8 mouse cellular contexts compared by ENCODE assay signal in the genomic region with DNA sequence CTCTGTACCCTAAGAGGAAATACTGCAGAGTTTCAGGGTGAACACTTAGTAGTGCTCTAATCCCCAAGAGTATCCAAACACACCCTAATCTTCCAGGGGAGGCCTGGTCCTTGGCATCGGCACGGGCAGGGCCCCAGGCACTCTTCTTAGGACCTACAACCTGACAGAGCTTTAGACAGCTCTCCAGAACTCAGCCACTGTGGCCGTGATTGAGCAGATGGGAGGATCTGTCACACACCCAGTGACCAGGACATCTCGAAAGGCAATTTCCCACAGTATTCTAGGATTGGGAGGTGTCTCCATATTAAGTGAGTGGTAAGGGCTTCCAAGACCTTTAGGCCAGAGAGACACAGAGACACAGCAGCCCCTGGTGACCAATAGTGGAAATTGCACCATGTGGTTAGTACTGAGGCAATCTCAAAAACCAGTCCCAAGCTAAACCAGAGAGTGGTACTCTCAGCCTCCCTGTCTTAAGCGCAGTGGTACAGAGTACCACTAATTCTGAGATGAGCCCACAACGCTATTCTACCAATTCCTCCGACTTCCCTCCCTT. TPM values are rescaled to one million over a fixed set of nuclear protein-coding genes. Genes with fewer than 3 reads are reported as not detected.
DNase-seq lines count a peak whose midpoint lies in the region; ATAC-seq and TF ChIP-seq lines count a peak whose summit lies in the region.

No protein-coding gene starts in this region.

- TF ChIP-seq POLR2A in ES-Bruce4 (IDR thresholded peaks at IDR 0.05; ENCODE audit: insufficient read depth, low read length), result no peak
- no peak for TF ChIP-seq POLR2A in lung, adult 2 months (IDR thresholded peaks at IDR 0.05; ENCODE audit: borderline replicate concordance, extremely low read depth, low read depth, low read length)
- no peak for TF ChIP-seq POLR2A in small intestine, adult 2 months (IDR thresholded peaks at IDR 0.05; ENCODE audit: low read depth, low read length)

- H3K9me3 ChIP-seq in ES-Bruce4 (replicated peaks; ENCODE audit: control insufficient read depth, insufficient read depth, low read length, poor library complexity, severe bottlenecking), result no peaks in the 10 kb centered on the region
- no peaks in the 10 kb centered on the region for H3K9me3 ChIP-seq in forebrain, embryonic 13.5 days (replicated peaks)

- no peak overlapping the region for H3K27ac ChIP-seq in ES-Bruce4 (ENCODE audit: insufficient read depth, low read length)
- H3K27ac ChIP-seq in forebrain, embryonic 13.5 days, result no peak overlapping the region
- H3K27ac ChIP-seq in small intestine, adult 2 months (ENCODE audit: insufficient read depth, low read depth, low read length), result no peak overlapping the region

- no peak overlapping the region for H3K4me3 ChIP-seq in ES-Bruce4 (ENCODE audit: low read depth, low read length)
- no peak overlapping the region for H3K4me3 ChIP-seq in forebrain, embryonic 13.5 days
- no peak overlapping the region for H3K4me3 ChIP-seq in lung, adult 2 months (replicated peaks; ENCODE audit: extremely low read depth, low read depth, low read length)
- H3K4me3 ChIP-seq in small intestine, adult 2 months (ENCODE audit: low read depth, low read length), result no peak overlapping the region

- DNase-seq in A20 (ENCODE audit: low read depth, low spot score), result peak; percentile 51
- DNase-seq in hindlimb bud, embryonic 11.5 days (ENCODE audit: extremely low spot score, low read depth, low spot score), result peak; percentile 24
- DNase-seq in lung, adult 2 months, result no peak
- DNase-seq in layer of hippocampus, adult 9-11 months, result no peak

- no peak overlapping the region for H3K9ac ChIP-seq in ES-Bruce4 (ENCODE audit: low read depth, poor library complexity, severe bottlenecking)
- no peak overlapping the region for H3K9ac ChIP-seq in forebrain, embryonic 13.5 days

- WGBS in forebrain, embryonic 13.5 days, result 56% methylated on average over 7 of the region's 7 CpGs
- WGBS in lung, adult 2 months, result 51% methylated on average over 7 of the region's 7 CpGs
- WGBS in small intestine, adult 2 months, result 46% methylated on average over 7 of the region's 7 CpGs

- H3K4me1 ChIP-seq in ES-Bruce4 (ENCODE audit: control insufficient read depth, insufficient read depth, low read length), result peaks cover 2% of the 10 kb centered on the region
- H3K4me1 ChIP-seq in forebrain, embryonic 13.5 days, result no peaks in the 10 kb centered on the region
- no peaks in the 10 kb centered on the region for H3K4me1 ChIP-seq in lung, adult 2 months (ENCODE audit: control insufficient read depth, insufficient read depth, low read length)
- H3K4me1 ChIP-seq in small intestine, adult 2 months (ENCODE audit: control insufficient read depth, insufficient read depth, insufficient read length, low read length), result peaks cover 15% of the 10 kb centered on the region

- H3K36me3 ChIP-seq in ES-Bruce4 (ENCODE audit: control insufficient read depth, insufficient read depth, low read length, poor library complexity, severe bottlenecking), result no peaks in the 10 kb centered on the region
- H3K36me3 ChIP-seq in forebrain, embryonic 13.5 days (ENCODE audit: poor library complexity, severe bottlenecking), result no peaks in the 10 kb centered on the region
- no peaks in the 10 kb centered on the region for H3K36me3 ChIP-seq in small intestine, adult 2 months (ENCODE audit: control insufficient read depth, insufficient read depth, low read length)

- TF ChIP-seq CTCF in ES-Bruce4 (IDR thresholded peaks at IDR 0.05; ENCODE audit: low read depth, low read length), result peak; percentile 27
- TF ChIP-seq CTCF in lung, adult 2 months (IDR thresholded peaks at IDR 0.05; ENCODE audit: insufficient read depth, low read length), result peak; percentile 51
- TF ChIP-seq CTCF in small intestine, adult 2 months (IDR thresholded peaks at IDR 0.05; ENCODE audit: extremely low read depth, insufficient read length, insufficient replicate concordance, low read depth, low read length), result peak; percentile 34; the same call in 1 of the 2 replicates

- H3K27me3 ChIP-seq in ES-Bruce4 (ENCODE audit: control insufficient read depth, insufficient read depth, low read length, poor library complexity, severe bottlenecking), result no peaks in the 10 kb centered on the region
- H3K27me3 ChIP-seq in forebrain, embryonic 13.5 days, result no peaks in the 10 kb centered on the region
- H3K27me3 ChIP-seq in small intestine, adult 2 months (ENCODE audit: control insufficient read depth, insufficient read depth, low read length), result no peaks in the 10 kb centered on the region

- no peak for TF ChIP-seq EP300 in ES-Bruce4 (IDR thresholded peaks at IDR 0.05; ENCODE audit: insufficient read depth, low read depth, low read length)

- H3K4me2 ChIP-seq in forebrain, embryonic 13.5 days, result no peak overlapping the region

- peak; percentile 57 for ATAC-seq in cerebellum, adult (ENCODE audit: insufficient number of reproducible peaks, low FRiP score, low TSS enrichment)
- peak; percentile 62; the same call in 1 of the 2 replicates for ATAC-seq in forebrain, embryonic 13.5 days

RNA-seq across cellular contexts. Expression of a gene that starts 8.4 kb away (rescaled TPM):
- polyA plus RNA-seq in ES-Bruce4 (2011; ENCODE audit: insufficient read depth, insufficient read length, low read depth, missing spikeins), result 12.7 and 20.3 TPM in 2 replicates
- polyA plus RNA-seq in forebrain, embryonic 13.5 days (2015; fragmentation: Nextera tagmentation; extraction: Ambion mirVana), result 0.12 TPM in 1 of 2 replicates, not detected in the other
- 53.9 and 186 TPM in 2 replicates for polyA plus RNA-seq in lung, adult 2 months (2012; rRNA removed)
- polyA plus RNA-seq in small intestine, adult 2 months (2012; rRNA removed), result 514 and 943 TPM in 2 replicates

RNA-seq across cellular contexts. Expression of a gene that starts 18.9 kb away (rescaled TPM):
- 34.2 and 40.7 TPM in 2 replicates for polyA plus RNA-seq in ES-Bruce4 (2011; ENCODE audit: insufficient read depth, insufficient read length, low read depth, missing spikeins)
- 12.3 and 14.3 TPM in 2 replicates for polyA plus RNA-seq in forebrain, embryonic 13.5 days (2015; fragmentation: Nextera tagmentation; extraction: Ambion mirVana)
- polyA plus RNA-seq in lung, adult 2 months (2012; rRNA removed), result 17.5 and 20.3 TPM in 2 replicates
- 5.7 and 16.4 TPM in 2 replicates for polyA plus RNA-seq in small intestine, adult 2 months (2012; rRNA removed)

RNA-seq across cellular contexts. Expression of a gene that starts 38.4 kb away (rescaled TPM):
- 68.6 and 81.0 TPM in 2 replicates for polyA plus RNA-seq in ES-Bruce4 (2011; ENCODE audit: insufficient read depth, insufficient read length, low read depth, missing spikeins)
- 30.1 and 32.9 TPM in 2 replicates for polyA plus RNA-seq in forebrain, embryonic 13.5 days (2015; fragmentation: Nextera tagmentation; extraction: Ambion mirVana)
- polyA plus RNA-seq in lung, adult 2 months (2012; rRNA removed), result 21.0 and 29.0 TPM in 2 replicates
- 9.1 and 27.1 TPM in 2 replicates for polyA plus RNA-seq in small intestine, adult 2 months (2012; rRNA removed)

RNA-seq across cellular contexts. Expression of a gene that starts 38.4 kb away (rescaled TPM):
- 30.4 and 30.7 TPM in 2 replicates for polyA plus RNA-seq in ES-Bruce4 (2011; ENCODE audit: insufficient read depth, insufficient read length, low read depth, missing spikeins)
- polyA plus RNA-seq in forebrain, embryonic 13.5 days (2015; fragmentation: Nextera tagmentation; extraction: Ambion mirVana), result 116 and 119 TPM in 2 replicates
- polyA plus RNA-seq in lung, adult 2 months (2012; rRNA removed), result 27.6 and 41.4 TPM in 2 replicates
- 20.3 and 20.9 TPM in 2 replicates for polyA plus RNA-seq in small intestine, adult 2 months (2012; rRNA removed)

Comparison
In these comparisons a context has a peak if more than half of its experiments do, and no peak if none do; other contexts are left out.
1. DNase-seq: peak in A20 (single experiment) and hindlimb bud, embryonic 11.5 days (single experiment); none in lung, adult 2 months (single experiment) and layer of hippocampus, adult 9-11 months (single experiment).
2. Peak in every context shown above with its lines, with median percentiles within 50 percentile points of each other: CTCF ChIP-seq.